Mouse (Mus musculus): ENCODE measurements around the gene Traf3. TPM values are rescaled to one million over a fixed set of nuclear protein-coding genes. Genes with fewer than 3 reads are reported as not detected.

Traf3 gene
- polyA plus RNA-seq, 1 experiment from 2014 or later: 11.7 TPM

DNA sequence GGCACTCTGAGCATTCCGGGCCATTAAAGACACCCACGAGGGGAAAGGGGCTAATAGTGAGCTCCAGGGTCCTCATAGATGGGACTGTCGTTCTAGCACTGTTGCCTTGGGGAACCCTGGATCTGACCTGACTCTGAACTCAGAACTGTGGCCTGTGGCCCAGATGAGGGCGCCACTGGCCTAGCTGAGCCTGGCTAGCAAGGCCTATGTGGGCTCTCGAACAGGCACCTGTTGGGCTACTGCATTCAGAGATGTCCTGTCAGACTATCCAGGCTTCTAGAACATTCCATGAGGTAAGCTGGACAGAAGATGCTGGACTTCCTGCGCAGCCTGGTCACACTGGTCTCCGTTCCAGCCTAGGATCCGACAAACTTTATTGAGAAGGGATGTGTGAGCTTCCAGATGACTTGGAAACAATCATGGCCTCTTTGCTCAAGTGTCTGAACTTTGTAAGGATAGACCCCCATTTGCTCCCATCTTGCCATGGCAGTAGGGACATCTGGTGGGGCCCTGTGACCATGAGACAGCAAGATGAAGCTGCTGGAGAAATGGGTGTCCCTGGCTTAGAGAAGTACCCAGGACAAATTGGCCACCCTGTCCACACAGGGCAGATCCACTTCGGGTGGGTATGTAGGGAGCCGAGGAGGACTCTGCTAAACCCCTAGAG lies 891 bp upstream of the Traf3 start:
- DNase-seq (peak; percentile 55), ATAC-seq (ENCODE audit: insufficient read depth) (peak; percentile 9; the same call in 1 of the 2 replicates)
- Histone ChIP-seq H3K36me3 (ENCODE audit: insufficient read depth) (0 out of 2 replicates have a peak, but pooled peaks cover 4% of the 10 kb centered on the region), H3K9ac (no peak overlapping the region), H3K4me1 (ENCODE audit: insufficient read depth) (peaks cover 21% of the 10 kb centered on the region), H3K4me3 (ENCODE audit: low read depth, low read length) (peak overlapping the region; percentile 77; the same call in 1 of the 2 replicates), H3K4me2 (peak overlapping the region; percentile 68), H3K9me3 (ENCODE audit: low read depth, low read length) (no peaks in the 10 kb centered on the region), H3K27ac (ENCODE audit: low read depth) (peak overlapping the region; percentile 90), H3K27me3 (ENCODE audit: insufficient read depth, low read length) (no peaks in the 10 kb centered on the region)
- WGBS: 60% methylated on average over 10 of the region's 10 CpGs
- peak; percentile 54 for TF ChIP-seq CTCF (IDR thresholded peaks at IDR 0.05; ENCODE audit: low read depth)

DNA sequence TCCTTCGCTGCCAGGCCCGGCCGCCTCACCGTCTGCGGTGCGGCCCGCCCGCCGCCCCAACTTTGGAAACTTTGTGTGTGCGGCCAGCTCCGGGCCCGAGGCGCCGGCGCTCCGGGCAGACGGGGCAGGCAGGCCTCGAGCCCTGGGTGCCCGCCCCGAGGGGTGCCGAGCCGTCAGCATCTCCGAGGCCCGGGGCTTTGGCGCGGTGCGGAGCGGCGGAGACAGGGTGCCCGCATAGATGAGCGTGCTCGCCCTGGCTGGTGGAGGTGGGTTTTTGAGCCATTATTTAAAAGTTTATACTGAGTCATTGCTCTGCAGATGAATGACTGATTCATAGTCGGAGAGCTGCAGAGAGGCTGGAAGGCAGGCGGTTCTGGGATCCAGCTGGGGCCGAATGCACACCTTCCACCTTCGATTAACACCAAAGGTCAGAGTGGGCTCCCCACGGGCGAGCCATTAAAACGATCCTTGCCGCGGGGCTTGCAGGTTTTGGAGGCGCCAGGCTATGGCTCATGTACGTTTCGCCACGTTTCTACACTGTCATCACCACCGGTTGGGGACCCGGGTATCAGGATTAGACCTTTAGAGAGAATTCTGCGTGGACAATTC lies 615 bp downstream of the Traf3 start:
- under 1% methylated on average over 40 of the region's 48 CpGs for WGBS
- peak overlapping the region; percentile 90 for H3K27ac ChIP-seq (ENCODE audit: low read depth)
- ATAC-seq (ENCODE audit: insufficient read depth) (peak; percentile 22; the same call in 1 of the 2 replicates), DNase-seq (peak; percentile 33)
- 0 out of 2 replicates have a peak, but pooled peaks cover 6% of the 10 kb centered on the region for H3K36me3 ChIP-seq (ENCODE audit: insufficient read depth)
- H3K9ac ChIP-seq: peak overlapping the region; percentile 83
- H3K9me3 ChIP-seq (ENCODE audit: low read depth, low read length): no peaks in the 10 kb centered on the region
- no peak for TF ChIP-seq CTCF (IDR thresholded peaks at IDR 0.05; ENCODE audit: low read depth)
- H3K27me3 ChIP-seq (ENCODE audit: insufficient read depth, low read length): no peaks in the 10 kb centered on the region
- peak overlapping the region; percentile 68 for H3K4me2 ChIP-seq
- peaks cover 21% of the 10 kb centered on the region for H3K4me1 ChIP-seq (ENCODE audit: insufficient read depth)
- H3K4me3 ChIP-seq (ENCODE audit: low read depth, low read length): peak overlapping the region; percentile 77

GRCm38 (mm10) chr12:111168891-111169290 lies 2.7 kb downstream of the Traf3 start:
- Histone ChIP-seq H3K4me1 (ENCODE audit: insufficient read depth) (peaks cover 12% of the 10 kb centered on the region), H3K27ac (ENCODE audit: low read depth) (no peak overlapping the region), H3K9ac (no peak overlapping the region), H3K4me3 (ENCODE audit: low read depth, low read length) (no peak overlapping the region), H3K4me2 (no peak overlapping the region), H3K9me3 (ENCODE audit: low read depth, low read length) (no peaks in the 10 kb centered on the region), H3K36me3 (ENCODE audit: insufficient read depth) (0 out of 2 replicates have a peak, but pooled peaks cover 9% of the 10 kb centered on the region), H3K27me3 (ENCODE audit: insufficient read depth, low read length) (no peaks in the 10 kb centered on the region)
- ATAC-seq (ENCODE audit: insufficient read depth) (no peak), DNase-seq (no peak)
- WGBS: 73% methylated on average over 4 of the region's 4 CpGs
- TF ChIP-seq CTCF (IDR thresholded peaks at IDR 0.05; ENCODE audit: low read depth): no peak

GRCm38 (mm10) chr12:111178772-111179171 lies 12.6 kb downstream of the Traf3 start:
- Histone ChIP-seq H3K9me3 (ENCODE audit: low read depth, low read length) (no peaks in the 10 kb centered on the region), H3K4me1 (ENCODE audit: insufficient read depth) (no peaks in the 10 kb centered on the region), H3K4me3 (ENCODE audit: low read depth, low read length) (no peak overlapping the region), H3K36me3 (ENCODE audit: insufficient read depth) (0 out of 2 replicates have a peak, but pooled peaks cover 4% of the 10 kb centered on the region), H3K27ac (ENCODE audit: low read depth) (no peak overlapping the region), H3K9ac (no peak overlapping the region), H3K4me2 (no peak overlapping the region), H3K27me3 (ENCODE audit: insufficient read depth, low read length) (no peaks in the 10 kb centered on the region)
- TF ChIP-seq CTCF (IDR thresholded peaks at IDR 0.05; ENCODE audit: low read depth): no peak
- 75% methylated on average over 4 of the region's 4 CpGs for WGBS
- no peak for ATAC-seq (ENCODE audit: insufficient read depth)
- DNase-seq: no peak

DNA sequence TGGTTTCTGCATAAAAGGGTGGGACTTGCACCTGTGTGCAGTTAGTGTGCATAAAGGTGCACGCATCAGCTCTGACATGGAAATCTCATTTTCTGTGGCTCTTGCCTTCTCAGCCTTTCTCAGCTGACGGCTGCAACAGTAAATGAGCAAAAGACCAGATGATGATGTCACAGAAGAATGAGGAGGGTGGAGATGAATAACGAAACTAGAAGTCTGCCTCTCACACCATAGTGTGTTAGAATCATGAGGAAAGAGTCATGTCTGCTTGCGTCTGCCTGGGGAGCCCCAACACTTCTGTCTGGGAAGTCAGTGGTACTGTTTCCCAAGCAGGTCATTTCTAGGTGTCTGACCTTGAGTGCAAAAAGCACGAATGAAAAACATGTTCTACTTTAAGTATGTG lies 15.7 kb downstream of the Traf3 start:
- no peak for ATAC-seq (ENCODE audit: insufficient read depth)
- no peak overlapping the region for H3K4me2 ChIP-seq
- WGBS: 73% methylated on average over 5 of the region's 5 CpGs

GRCm38 (mm10) chr12:111182378-111182777 lies 16.2 kb downstream of the Traf3 start:
- H3K9ac ChIP-seq: no peak overlapping the region
- ATAC-seq (ENCODE audit: insufficient read depth): no peak
- DNase-seq: no peak
- H3K4me1 ChIP-seq (ENCODE audit: insufficient read depth): no peaks in the 10 kb centered on the region
- no peak overlapping the region for H3K27ac ChIP-seq (ENCODE audit: low read depth)
- no peaks in the 10 kb centered on the region for H3K36me3 ChIP-seq (ENCODE audit: insufficient read depth)
- no peaks in the 10 kb centered on the region for H3K27me3 ChIP-seq (ENCODE audit: insufficient read depth, low read length)
- H3K4me2 ChIP-seq: no peak overlapping the region
- H3K9me3 ChIP-seq (ENCODE audit: low read depth, low read length): no peaks in the 10 kb centered on the region
- TF ChIP-seq CTCF (IDR thresholded peaks at IDR 0.05; ENCODE audit: low read depth): no peak
- WGBS: 88% methylated on average over 6 of the region's 6 CpGs
- H3K4me3 ChIP-seq (ENCODE audit: low read depth, low read length): no peak overlapping the region

More for the DNA sequence above, 15.7 kb downstream of the Traf3 start:
- H3K27ac ChIP-seq (ENCODE audit: low read depth): no peak overlapping the region
- H3K4me1 ChIP-seq (ENCODE audit: insufficient read depth): no peaks in the 10 kb centered on the region
- no peak overlapping the region for H3K9ac ChIP-seq
- H3K4me3 ChIP-seq (ENCODE audit: low read depth, low read length): no peak overlapping the region
- TF ChIP-seq CTCF (IDR thresholded peaks at IDR 0.05; ENCODE audit: low read depth): no peak
- H3K36me3 ChIP-seq (ENCODE audit: insufficient read depth): no peaks in the 10 kb centered on the region
- H3K27me3 ChIP-seq (ENCODE audit: insufficient read depth, low read length): no peaks in the 10 kb centered on the region
- no peaks in the 10 kb centered on the region for H3K9me3 ChIP-seq (ENCODE audit: low read depth, low read length)
- no peak for DNase-seq

DNA sequence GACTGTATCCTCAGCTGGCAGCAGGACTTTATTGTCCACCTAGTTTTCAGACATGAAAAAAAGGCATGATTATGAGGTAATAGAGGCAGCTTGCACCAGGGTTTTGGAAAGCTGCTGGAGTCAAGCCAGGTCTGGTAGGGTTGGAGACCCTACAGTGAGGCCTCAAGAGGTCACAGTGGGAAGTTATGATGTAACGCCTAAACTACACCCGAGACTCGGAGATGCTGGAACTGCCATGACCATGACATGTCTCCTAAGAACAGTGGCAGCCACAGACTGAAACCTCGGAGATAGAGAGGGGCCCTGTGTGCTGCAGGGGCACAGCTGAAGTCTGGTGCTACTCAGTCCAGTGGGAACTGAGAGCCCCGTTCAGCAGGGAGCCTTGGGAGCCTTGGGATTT lies 18.3 kb downstream of the Traf3 start, which contains the start of gene 4930595D18Rik:
Gene 4930595D18Rik (minus strand): TSS at position 16 of the 400 bp plus-strand sequence.
- Histone ChIP-seq H3K4me3 (ENCODE audit: low read depth, low read length) (no peak within 1 kb of the TSS), H3K27me3 (ENCODE audit: insufficient read depth, low read length) (no peaks in the 10 kb centered on the region), H3K9me3 (ENCODE audit: low read depth, low read length) (no peaks in the 10 kb centered on the region), H3K4me1 (ENCODE audit: insufficient read depth) (no peaks in the 10 kb centered on the region), H3K36me3 (ENCODE audit: insufficient read depth) (no peaks in the 10 kb centered on the region), H3K4me2 (no peak within 1 kb of the TSS), H3K9ac (no peak within 1 kb of the TSS), H3K27ac (ENCODE audit: low read depth) (no peak within 1 kb of the TSS)
- ATAC-seq (ENCODE audit: insufficient read depth) (no peak), DNase-seq (no peak)
- no peak for TF ChIP-seq CTCF (IDR thresholded peaks at IDR 0.05; ENCODE audit: low read depth)
- 65% methylated on average over 5 of the region's 5 CpGs for WGBS

All from lung, embryonic 14.5 days (tissue).